Mouse (Mus musculus) urinary bladder, postnatal 25 days (tissue): Measurements from ENCODE around the gene Adam15.

Experiments used
- DNase-seq: peaks from one replicate; pipeline ENCODE4 v3.0.0; 2022; ENCODE audit warnings: low spot score

Gene Adam15

GRCm38 (mm10) chr3:89351271-89351670 lies 1.5 kb upstream of the Adam15 start:
- DNase-seq: no peak

GRCm38 (mm10) chr3:89348911-89349868 lies 606 bp downstream of the Adam15 start:
- peak; percentile 42 for DNase-seq

- no peak for DNase-seq
These were observed 1.9 kb downstream of the Adam15 start for GRCm38 (mm10) chr3:89347916-89348315.

- DNase-seq: no peak
These were observed 2.8 kb downstream of the Adam15 start for GRCm38 (mm10) chr3:89346815-89347540.

GRCm38 (mm10) chr3:89343279-89343678 lies 6.5 kb downstream of the Adam15 start:
- DNase-seq: no peak

GRCm38 (mm10) chr3:89341794-89342193 lies 8.0 kb downstream of the Adam15 start:
- no peak for DNase-seq

GRCm38 (mm10) chr3:89340465-89340864 lies 9.3 kb downstream of the Adam15 start:
- DNase-seq: peak; percentile 69

- peak; percentile 64 for DNase-seq
These were observed 10.4 kb downstream of the Adam15 start for GRCm38 (mm10) chr3:89339416-89339815.

GRCm38 (mm10) chr3:89337721-89338578 lies 11.8 kb downstream of the Adam15 start, which contains the start of gene Efna4:
Efna4 (minus strand) TSS chr3:89338028.
- DNase-seq: peak; percentile 53

GRCm38 (mm10) chr3:89337062-89337720 lies 12.6 kb downstream of the Adam15 start:
- DNase-seq: no peak

- DNase-seq: no peak
These were observed 13.3 kb downstream of the Adam15 start for GRCm38 (mm10) chr3:89336529-89336928.

- no peak for DNase-seq
These were observed 16.7 kb downstream of the Adam15 start for GRCm38 (mm10) chr3:89333053-89333452.

- DNase-seq: no peak
These were observed 17.3 kb downstream of the Adam15 start for GRCm38 (mm10) chr3:89332476-89332875.

GRCm38 (mm10) chr3:89332013-89332412 lies 17.8 kb downstream of the Adam15 start:
- DNase-seq: no peak

GRCm38 (mm10) chr3:89331561-89331960 lies 18.2 kb downstream of the Adam15 start:
- DNase-seq: no peak

- no peak for DNase-seq
These were observed 18.8 kb downstream of the Adam15 start for GRCm38 (mm10) chr3:89330948-89331347.

- no peak for DNase-seq
These were observed 19.4 kb downstream of the Adam15 start for GRCm38 (mm10) chr3:89330346-89330745.

GRCm38 (mm10) chr3:89328623-89329022 lies 21.2 kb downstream of the Adam15 start:
- DNase-seq: no peak

- DNase-seq: no peak
These were observed 22.4 kb downstream of the Adam15 start for GRCm38 (mm10) chr3:89327371-89327870.

- no peak for DNase-seq
These were observed 23.9 kb downstream of the Adam15 start for GRCm38 (mm10) chr3:89325882-89326281.

GRCm38 (mm10) chr3:89322514-89323165 lies 27.2 kb downstream of the Adam15 start, which contains the start of gene Efna3:
Efna3 (minus strand) TSS chr3:89322965.
- DNase-seq: peak; percentile 66
